In genomic region chr16:95436611-95437010, GRCm38 (mm10) we compare ENCODE assay signal across 25 mouse cellular contexts.
A peak's percentile ranks its signal among the peaks of the same experiment; 100 is the strongest.
DNase-seq lines count a peak whose midpoint lies in the region; ATAC-seq lines count a peak whose summit lies in the region.
"Had no signal": no experiment of that assay in that cellular context is flagged by ENCODE, and none has a peak within 500 bp of the region (broad histone marks: within the 10 kb centered on the region; RNA-seq: fewer than 3 reads in every experiment).

No protein-coding gene starts in this region.

- 24% methylated on average over 8 of the region's 8 CpGs for WGBS in liver, embryonic 12.5 days (ENCODE audit: insufficient replicate concordance)
- 74% methylated on average over 8 of the region's 8 CpGs for WGBS in kidney, embryonic 14.5 days

- DNase-seq in liver (peak; percentile 19), NIH3T3 (ENCODE audit: low read depth) (peak; percentile 79)
- peak; percentile 54 to 72 for DNase-seq in adrenal gland, postnatal 36 days
- no peak for DNase-seq in left cerebral cortex, postnatal 14 days (ENCODE audit: low spot score in 2 of 2)
- no peak for DNase-seq in ovary, postnatal 10 days (ENCODE audit: low spot score)
- DNase-seq: cerebellum, adult 18-20 months; heart, postnatal 14 days; kidney, adult 2 months; liver, postnatal 0 days; lung, postnatal 4 days; midbrain, embryonic 14.5 days; spleen, adult 18-20 months; thymus, postnatal 14 days had no signal

- H3K4me3 ChIP-seq in liver, embryonic 12.5 days, result no peak overlapping the region
- H3K4me3 ChIP-seq in kidney, embryonic 14.5 days (ENCODE audit: low read length), result no peak overlapping the region
- H3K4me3 ChIP-seq: embryonic facial prominence, embryonic 10.5 days; embryonic facial prominence, embryonic 15.5 days; intestine, embryonic 15.5 days; limb, embryonic 12.5 days had no signal

- peaks cover 23% of the 10 kb centered on the region for H3K27me3 ChIP-seq in liver, embryonic 12.5 days (replicated peaks)
- no peaks in the 10 kb centered on the region for H3K27me3 ChIP-seq in kidney, embryonic 14.5 days (ENCODE audit: control insufficient read depth, insufficient read depth, low read length)
- H3K27me3 ChIP-seq: CH12.LX; embryonic facial prominence, embryonic 15.5 days; intestine, embryonic 15.5 days; limb, embryonic 12.5 days; Patski had no signal

- no peak overlapping the region for H3K9ac ChIP-seq in liver, embryonic 12.5 days
- no peak overlapping the region for H3K9ac ChIP-seq in kidney, embryonic 14.5 days (ENCODE audit: low read depth, low read length)
- H3K9ac ChIP-seq: embryonic facial prominence, embryonic 15.5 days; intestine, embryonic 15.5 days; limb, embryonic 12.5 days; liver, postnatal 0 days had no signal

- no peak overlapping the region for H3K27ac ChIP-seq in liver, embryonic 12.5 days
- no peak overlapping the region for H3K27ac ChIP-seq in kidney, embryonic 14.5 days (ENCODE audit: low read depth, low read length)
- H3K27ac ChIP-seq: embryonic facial prominence, embryonic 10.5 days; embryonic facial prominence, embryonic 15.5 days; hindbrain, postnatal 0 days; intestine, embryonic 15.5 days; kidney, postnatal 0 days; limb, embryonic 12.5 days had no signal

- H3K36me3 ChIP-seq in liver, embryonic 12.5 days, result no peaks in the 10 kb centered on the region
- no peaks in the 10 kb centered on the region for H3K36me3 ChIP-seq in kidney, embryonic 14.5 days (ENCODE audit: control insufficient read depth, insufficient read depth, low read length)
- H3K36me3 ChIP-seq: embryonic facial prominence, embryonic 10.5 days; embryonic facial prominence, embryonic 15.5 days; intestine, embryonic 15.5 days; limb, embryonic 12.5 days had no signal

- no peak overlapping the region for H3K4me2 ChIP-seq in liver, embryonic 12.5 days
- H3K4me2 ChIP-seq in kidney, embryonic 14.5 days (replicated peaks; ENCODE audit: low read depth, low read length), result no peak overlapping the region
- H3K4me2 ChIP-seq: embryonic facial prominence, embryonic 15.5 days; intestine, embryonic 15.5 days; limb, embryonic 12.5 days; liver, embryonic 11.5 days had no signal

- peaks cover 59% of the 10 kb centered on the region for H3K4me1 ChIP-seq in liver, embryonic 12.5 days
- peaks cover 14% of the 10 kb centered on the region; the same call in 1 of the 2 replicates for H3K4me1 ChIP-seq in kidney, embryonic 14.5 days (ENCODE audit: control insufficient read depth, insufficient read depth, low read length)

- intact Hi-C loops in left cerebral cortex, postnatal 14 days (cut with DNase I), result no loop called here

- ATAC-seq in liver, embryonic 12.5 days, result no peak
- ATAC-seq in kidney, embryonic 14.5 days (ENCODE audit: low FRiP score, low TSS enrichment), result no peak
- ATAC-seq: forebrain, embryonic 14.5 days; hindbrain, postnatal 0 days; intestine, embryonic 15.5 days; liver, postnatal 0 days; Patski had no signal

- H3K9me3 ChIP-seq in liver, embryonic 12.5 days (replicated peaks), result no peaks in the 10 kb centered on the region
- no peaks in the 10 kb centered on the region for H3K9me3 ChIP-seq in kidney, embryonic 14.5 days (ENCODE audit: control insufficient read depth, low read length)
- H3K9me3 ChIP-seq: embryonic facial prominence, embryonic 10.5 days; embryonic facial prominence, embryonic 15.5 days; intestine, embryonic 15.5 days; limb, embryonic 12.5 days had no signal

Comparison
In these comparisons a context has a peak if more than half of its experiments do, and no peak if none do; other contexts are left out.
1. DNase-seq: peak in liver (single experiment), NIH3T3 (single experiment) and adrenal gland, postnatal 36 days (2 of 2); none in left cerebral cortex, postnatal 14 days (0 of 2) and ovary, postnatal 10 days (single experiment).